Mouse (Mus musculus): ENCODE results near the gene Olfr472. TPM values are rescaled to one million over a fixed set of nuclear protein-coding genes. Genes with fewer than 3 reads are reported as not detected.
"Not testable (repeated sequence)": the region's sequence is repeated elsewhere in the genome, so short reads cannot be mapped to it uniquely, and the experiment has no call there.

Olfr472 gene
- not detected in 2 replicates for polyA plus RNA-seq (2015; fragmentation: Nextera tagmentation; extraction: Ambion mirVana)

- no peaks in the 10 kb centered on the region for H3K27me3 ChIP-seq (replicated peaks; ENCODE audit: control insufficient read depth, insufficient read depth, low read length)
- no peak within 1 kb of the TSS for H3K4me3 ChIP-seq (ENCODE audit: low read length)
- no peaks in the 10 kb centered on the region for H3K9me3 ChIP-seq (ENCODE audit: control insufficient read depth, low read length)
- H3K4me2 ChIP-seq (ENCODE audit: low read length), result no peak within 1 kb of the TSS
- no peak for ATAC-seq
- no peaks in the 10 kb centered on the region for H3K4me1 ChIP-seq (ENCODE audit: control insufficient read depth, insufficient read depth, low read depth, low read length)
- H3K9ac ChIP-seq (ENCODE audit: low read depth, low read length), result no peak within 1 kb of the TSS
- no peaks in the 10 kb centered on the region for H3K36me3 ChIP-seq (ENCODE audit: control insufficient read depth, insufficient read depth, low read length)
- H3K27ac ChIP-seq (ENCODE audit: low read depth, low read length), result no peak within 1 kb of the TSS
Observed at GRCm38 (mm10) chr7:107897602-107898001, at the start of gene Olfr472. TSS of gene Olfr472 (plus strand) at chr7:107897902.

DNA sequence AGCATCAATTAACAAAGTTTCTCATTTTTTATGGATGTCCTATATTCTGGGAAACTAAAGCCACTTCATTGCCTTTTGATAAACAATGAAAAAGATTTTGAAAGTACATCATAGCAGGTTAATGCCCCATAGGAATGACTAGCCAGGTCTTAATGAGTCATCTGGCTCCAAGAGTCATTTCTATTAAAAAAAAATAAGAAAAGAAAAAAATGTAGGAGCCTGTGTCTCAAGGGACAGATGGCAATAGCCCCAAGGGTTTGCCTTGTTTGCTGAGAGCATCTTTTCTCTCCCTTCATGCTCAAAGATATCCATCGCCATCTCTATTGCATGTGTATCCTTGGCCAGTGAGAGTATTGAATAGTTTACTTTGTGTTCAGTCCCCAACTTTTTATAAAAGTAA is 32.4 kb downstream of the Olfr472 start, which contains the start of gene Olfr473:
TSS of gene Olfr473 (plus strand) at position 301 of the 400 bp plus-strand sequence.
- Histone ChIP-seq H3K27me3 (replicated peaks; ENCODE audit: control insufficient read depth, insufficient read depth, low read length) (no peaks in the 10 kb centered on the region), H3K9ac (ENCODE audit: low read depth, low read length) (no peak within 1 kb of the TSS), H3K4me1 (ENCODE audit: control insufficient read depth, insufficient read depth, low read depth, low read length) (no peaks in the 10 kb centered on the region), H3K36me3 (ENCODE audit: control insufficient read depth, insufficient read depth, low read length) (no peaks in the 10 kb centered on the region), H3K4me3 (ENCODE audit: low read length) (no peak within 1 kb of the TSS), H3K4me2 (ENCODE audit: low read length) (no peak within 1 kb of the TSS), H3K9me3 (ENCODE audit: control insufficient read depth, low read length) (no peaks in the 10 kb centered on the region), H3K27ac (ENCODE audit: low read depth, low read length) (no peak within 1 kb of the TSS)
- no peak for ATAC-seq
- 97% methylated on average over 1 of the region's 1 CpGs for WGBS

GRCm38 (mm10) chr7:107952539-107952938 is 54.8 kb downstream of the Olfr472 start:
- not testable (repeated sequence) for H3K4me2 ChIP-seq (ENCODE audit: low read length); H3K4me3 ChIP-seq (ENCODE audit: low read length); H3K4me1 ChIP-seq (ENCODE audit: control insufficient read depth, insufficient read depth, low read depth, low read length); H3K36me3 ChIP-seq (ENCODE audit: control insufficient read depth, insufficient read depth, low read length); ATAC-seq; H3K27me3 ChIP-seq (replicated peaks; ENCODE audit: control insufficient read depth, insufficient read depth, low read length); H3K9me3 ChIP-seq (ENCODE audit: control insufficient read depth, low read length); H3K27ac ChIP-seq (ENCODE audit: low read depth, low read length); H3K9ac ChIP-seq (ENCODE audit: low read depth, low read length)
- 96% methylated on average over 12 of the region's 12 CpGs for WGBS

GRCm38 (mm10) chr7:107954343-107954742 is 56.6 kb downstream of the Olfr472 start, which contains the start of gene Olfr474:
TSS of gene Olfr474 (plus strand) at chr7:107954643.
- WGBS, result 79% methylated on average over 1 of the region's 1 CpGs
- Histone ChIP-seq H3K9ac (ENCODE audit: low read depth, low read length) (no peak within 1 kb of the TSS), H3K4me3 (ENCODE audit: low read length) (no peak within 1 kb of the TSS), H3K27ac (ENCODE audit: low read depth, low read length) (no peak within 1 kb of the TSS), H3K4me2 (ENCODE audit: low read length) (no peak within 1 kb of the TSS), H3K36me3 (ENCODE audit: control insufficient read depth, insufficient read depth, low read length) (no peaks in the 10 kb centered on the region), H3K9me3 (ENCODE audit: control insufficient read depth, low read length) (no peaks in the 10 kb centered on the region), H3K4me1 (ENCODE audit: control insufficient read depth, insufficient read depth, low read depth, low read length) (no peaks in the 10 kb centered on the region), H3K27me3 (replicated peaks; ENCODE audit: control insufficient read depth, insufficient read depth, low read length) (no peaks in the 10 kb centered on the region)
- ATAC-seq, result no peak

Other genes with a start within 250 kb of the Olfr472 start
- gene Cyb5r2, start 139.9 kb upstream of the Olfr472 start, polyA plus RNA-seq (2015; fragmentation: Nextera tagmentation; extraction: Ambion mirVana), result 0.35 and 0.44 TPM in 2 replicates
- not detected in 2 replicates for gene Ovch2, start 96.7 kb upstream of the Olfr472 start, polyA plus RNA-seq (2015; fragmentation: Nextera tagmentation; extraction: Ambion mirVana)
- gene Olfr467, start 85.6 kb upstream of the Olfr472 start, polyA plus RNA-seq (2015; fragmentation: Nextera tagmentation; extraction: Ambion mirVana), result not detected in 2 replicates
- gene Olfr469, start 72.4 kb upstream of the Olfr472 start, polyA plus RNA-seq (2015; fragmentation: Nextera tagmentation; extraction: Ambion mirVana), result not detected in 2 replicates
- gene Olfr470, start 50.4 kb upstream of the Olfr472 start, polyA plus RNA-seq (2015; fragmentation: Nextera tagmentation; extraction: Ambion mirVana), result not detected in 2 replicates
- gene Olfr473, start 32.5 kb downstream of the Olfr472 start, polyA plus RNA-seq (2015; fragmentation: Nextera tagmentation; extraction: Ambion mirVana), result not detected in 2 replicates
- not detected in 2 replicates for gene Olfr474, start 56.7 kb downstream of the Olfr472 start, polyA plus RNA-seq (2015; fragmentation: Nextera tagmentation; extraction: Ambion mirVana)
- not detected in 2 replicates for gene Olfr476, start 66.9 kb downstream of the Olfr472 start, polyA plus RNA-seq (2015; fragmentation: Nextera tagmentation; extraction: Ambion mirVana)
- not detected in 2 replicates for gene Olfr477, start 88.8 kb downstream of the Olfr472 start, polyA plus RNA-seq (2015; fragmentation: Nextera tagmentation; extraction: Ambion mirVana)
- not detected in 2 replicates for gene Olfr478, start 136.1 kb downstream of the Olfr472 start, polyA plus RNA-seq (2015; fragmentation: Nextera tagmentation; extraction: Ambion mirVana)
- gene Olfr479, start 152.8 kb downstream of the Olfr472 start, polyA plus RNA-seq (2015; fragmentation: Nextera tagmentation; extraction: Ambion mirVana), result not detected in 2 replicates
- gene Olfr480, start 169.4 kb downstream of the Olfr472 start, polyA plus RNA-seq (2015; fragmentation: Nextera tagmentation; extraction: Ambion mirVana), result not detected in 2 replicates
- not detected in 2 replicates for gene Olfr481, start 182.0 kb downstream of the Olfr472 start, polyA plus RNA-seq (2015; fragmentation: Nextera tagmentation; extraction: Ambion mirVana)
- gene Olfr482, start 199.7 kb downstream of the Olfr472 start, polyA plus RNA-seq (2015; fragmentation: Nextera tagmentation; extraction: Ambion mirVana), result 0.11 and 0.26 TPM in 2 replicates
- not detected in 2 replicates for gene Olfr483, start 202.9 kb downstream of the Olfr472 start, polyA plus RNA-seq (2015; fragmentation: Nextera tagmentation; extraction: Ambion mirVana)
- gene Olfr484, start 229.5 kb downstream of the Olfr472 start, polyA plus RNA-seq (2015; fragmentation: Nextera tagmentation; extraction: Ambion mirVana), result not detected in 2 replicates

Data from hindbrain, embryonic 16.5 days (tissue).